Mouse (Mus musculus) kidney, embryonic 16.5 days (tissue): ENCODE data around the gene Myh7. TPM values are rescaled to one million over a fixed set of nuclear protein-coding genes. Genes with fewer than 3 reads are reported as not detected.

Experiments used
- ATAC-seq: fragments of 200-750 bp; cut with Nextera tagmentation; 2 replicates; pipeline ENCODE4 v1.8.0; 2017; ENCODE audit warnings: moderate TSS enrichment; ENCODE audit not compliant: low FRiP score, low TSS enrichment
- H3K27ac ChIP-seq: fragments of 300-500 bp; sonication (generic); 2 replicates; pipeline ENCODE4 v1.5.1; 2014; ENCODE audit warnings: low read length
- H3K27me3 ChIP-seq: fragments of 300-500 bp; sonication (generic); 2 replicates; pipeline ENCODE4 v1.6.1; 2014; ENCODE audit warnings: low read length, control low read depth, mixed read lengths; ENCODE audit not compliant: insufficient read depth
- H3K36me3 ChIP-seq: fragments of 300-500 bp; sonication (generic); 2 replicates; pipeline ENCODE4 v1.6.1; 2014; ENCODE audit warnings: low read length, control low read depth, mixed read lengths; ENCODE audit not compliant: insufficient read depth
- H3K4me1 ChIP-seq: fragments of 300-500 bp; sonication (generic); 2 replicates; pipeline ENCODE4 v1.6.1; 2014; ENCODE audit warnings: low read length, control low read depth, mixed read lengths; ENCODE audit not compliant: insufficient read depth
- H3K4me2 ChIP-seq: fragments of 300-500 bp; sonication (generic); replicated peaks from 2 replicates; pipeline ENCODE4 v1.6.1; 2014; ENCODE audit warnings: low read depth, low read length
- H3K4me3 ChIP-seq: fragments of 300-500 bp; sonication (generic); 2 replicates; pipeline ENCODE4 v1.5.1; 2014; ENCODE audit warnings: mild to moderate bottlenecking, low read length
- H3K9ac ChIP-seq: fragments of 300-500 bp; sonication (generic); replicated peaks from 2 replicates; pipeline ENCODE4 v1.6.1; 2014; ENCODE audit warnings: low read length
- H3K9me3 ChIP-seq: fragments of 300-500 bp; sonication (generic); 2 replicates; pipeline ENCODE4 v1.6.1; 2016; ENCODE audit warnings: low read length, control low read depth
- WGBS: fragments of 180-500 bp; shearing (Covaris S2); extraction: QIAGEN DNeasy Blood & Tissue Kit; methylation state at CpG from one replicate; pipeline ENCODE4 v1.1.7; 2014; 5-methylcytosine and 5-hydroxymethylcytosine counted together
- microRNA counts: library from miRNA; unstranded; fragments of <30 nt; microRNA quantifications from one replicate; lab custom pipeline; 2016
- microRNA-seq: library from miRNA; unstranded; fragments of <30 nt; microRNA quantifications from one replicate; pipeline ENCODE4, GENCODE M21; 2016
- polyA plus RNA-seq: library from polyadenylated mRNA; unstranded; fragments of >200 nt; fragmentation: Nextera tagmentation; extraction: Ambion mirVana; gene quantifications from 2 replicates; pipeline ENCODE4 v1.2.1, GENCODE M21; 2015

Gene Myh7
- polyA plus RNA-seq, 1 experiment from 2014 or later: 5.0 TPM

DNA sequence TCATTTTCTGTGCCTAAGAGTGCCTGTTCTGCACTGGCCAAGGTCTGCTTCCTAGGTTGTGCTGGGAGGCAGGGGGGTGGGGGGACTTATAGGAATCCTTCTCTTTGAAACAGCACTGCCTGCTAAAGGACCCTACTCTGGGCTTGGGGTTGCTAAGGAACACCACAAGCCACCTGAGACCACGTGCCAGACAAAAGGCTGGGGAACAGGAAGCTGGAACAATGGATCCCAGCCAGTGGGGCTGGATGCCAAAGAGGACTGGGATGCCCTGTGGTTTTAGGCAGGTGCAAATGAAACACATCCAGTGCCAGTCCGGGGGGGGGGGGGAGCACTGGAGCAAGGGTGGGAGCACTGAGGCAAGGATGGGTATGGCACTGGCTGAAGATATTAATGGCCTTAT lies 64.0 kb downstream of the Myh7 start:
- 37% methylated on average over 2 of the region's 2 CpGs for WGBS
- ATAC-seq: no peak
- Histone ChIP-seq H3K27ac (no peak overlapping the region), H3K9me3 (no peaks in the 10 kb centered on the region), H3K9ac (no peak overlapping the region), H3K4me3 (no peak overlapping the region), H3K27me3 (0 out of 2 replicates have a peak, but pooled peaks cover 2% of the 10 kb centered on the region), H3K36me3 (no peaks in the 10 kb centered on the region), H3K4me1 (peaks cover 23% of the 10 kb centered on the region), H3K4me2 (no peak overlapping the region)

DNA sequence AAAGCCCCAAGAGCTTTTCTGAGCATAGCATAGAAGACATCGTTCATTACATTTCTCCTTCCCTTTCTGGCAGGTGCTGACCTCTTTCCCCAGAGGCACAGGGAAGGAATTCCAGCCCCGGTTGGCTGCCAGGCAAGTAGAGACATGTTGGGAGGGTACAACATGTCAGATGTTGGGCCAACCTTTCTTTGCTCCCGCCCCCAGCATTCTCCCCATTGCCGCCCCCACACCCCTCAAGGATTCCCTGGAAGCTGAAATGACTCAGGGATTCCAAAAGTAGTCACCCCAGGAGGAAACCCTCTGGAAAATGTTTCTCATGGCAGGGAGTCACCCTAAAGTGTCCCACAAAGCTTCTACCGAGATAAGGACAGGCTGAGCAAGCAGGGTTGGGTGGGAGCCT lies 64.6 kb downstream of the Myh7 start:
- Histone ChIP-seq H3K9ac (no peak overlapping the region), H3K4me3 (no peak overlapping the region), H3K4me1 (peaks cover 26% of the 10 kb centered on the region), H3K9me3 (no peaks in the 10 kb centered on the region), H3K27ac (no peak overlapping the region), H3K36me3 (no peaks in the 10 kb centered on the region), H3K4me2 (no peak overlapping the region), H3K27me3 (0 out of 2 replicates have a peak, but pooled peaks cover 2% of the 10 kb centered on the region)
- ATAC-seq: no peak
- WGBS: 66% methylated on average over 5 of the region's 5 CpGs

DNA sequence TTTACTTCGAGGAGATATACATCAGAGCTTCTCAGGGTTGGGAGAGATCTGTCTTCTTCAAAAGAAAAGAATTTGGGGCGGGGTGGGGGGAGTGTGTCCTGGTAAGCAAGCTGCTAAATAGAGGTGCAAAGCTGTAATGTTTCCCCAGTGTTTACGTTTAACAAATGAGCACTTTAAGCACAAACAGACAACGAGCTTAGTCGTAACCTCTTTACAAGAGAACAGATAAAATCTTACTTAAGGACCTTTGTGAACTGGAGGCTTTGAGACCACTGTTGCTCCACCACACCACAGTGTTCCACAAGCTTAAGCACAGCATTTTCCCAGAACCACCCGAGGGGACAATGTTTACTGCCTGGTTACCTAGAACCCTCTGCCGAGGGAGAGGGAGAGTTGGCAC lies 67.1 kb downstream of the Myh7 start:
- Histone ChIP-seq H3K27me3 (0 out of 2 replicates have a peak, but pooled peaks cover 2% of the 10 kb centered on the region), H3K27ac (peak overlapping the region; percentile 99), H3K9me3 (no peaks in the 10 kb centered on the region), H3K4me2 (peak overlapping the region; percentile 81), H3K4me1 (peaks cover 32% of the 10 kb centered on the region), H3K4me3 (peak overlapping the region; percentile 55), H3K9ac (peak overlapping the region; percentile 82), H3K36me3 (no peaks in the 10 kb centered on the region)
- no peak for ATAC-seq
- WGBS: 10% methylated on average over 7 of the region's 7 CpGs

- Histone ChIP-seq H3K9ac (peak overlapping the region; percentile 82), H3K4me2 (peak overlapping the region; percentile 81), H3K27me3 (0 out of 2 replicates have a peak, but pooled peaks cover 2% of the 10 kb centered on the region), H3K9me3 (peaks cover 5% of the 10 kb centered on the region; the same call in 1 of the 2 replicates), H3K27ac (peak overlapping the region; percentile 99), H3K4me3 (peak overlapping the region; percentile 55), H3K4me1 (peaks cover 32% of the 10 kb centered on the region), H3K36me3 (peaks cover 6% of the 10 kb centered on the region; the same call in 1 of the 2 replicates)
- under 1% methylated on average over 44 of the region's 58 CpGs for WGBS
- ATAC-seq: peak; percentile 87
These were observed 67.8 kb downstream of the Myh7 start for GRCm38 (mm10) chr14:54926401-54927158.

DNA sequence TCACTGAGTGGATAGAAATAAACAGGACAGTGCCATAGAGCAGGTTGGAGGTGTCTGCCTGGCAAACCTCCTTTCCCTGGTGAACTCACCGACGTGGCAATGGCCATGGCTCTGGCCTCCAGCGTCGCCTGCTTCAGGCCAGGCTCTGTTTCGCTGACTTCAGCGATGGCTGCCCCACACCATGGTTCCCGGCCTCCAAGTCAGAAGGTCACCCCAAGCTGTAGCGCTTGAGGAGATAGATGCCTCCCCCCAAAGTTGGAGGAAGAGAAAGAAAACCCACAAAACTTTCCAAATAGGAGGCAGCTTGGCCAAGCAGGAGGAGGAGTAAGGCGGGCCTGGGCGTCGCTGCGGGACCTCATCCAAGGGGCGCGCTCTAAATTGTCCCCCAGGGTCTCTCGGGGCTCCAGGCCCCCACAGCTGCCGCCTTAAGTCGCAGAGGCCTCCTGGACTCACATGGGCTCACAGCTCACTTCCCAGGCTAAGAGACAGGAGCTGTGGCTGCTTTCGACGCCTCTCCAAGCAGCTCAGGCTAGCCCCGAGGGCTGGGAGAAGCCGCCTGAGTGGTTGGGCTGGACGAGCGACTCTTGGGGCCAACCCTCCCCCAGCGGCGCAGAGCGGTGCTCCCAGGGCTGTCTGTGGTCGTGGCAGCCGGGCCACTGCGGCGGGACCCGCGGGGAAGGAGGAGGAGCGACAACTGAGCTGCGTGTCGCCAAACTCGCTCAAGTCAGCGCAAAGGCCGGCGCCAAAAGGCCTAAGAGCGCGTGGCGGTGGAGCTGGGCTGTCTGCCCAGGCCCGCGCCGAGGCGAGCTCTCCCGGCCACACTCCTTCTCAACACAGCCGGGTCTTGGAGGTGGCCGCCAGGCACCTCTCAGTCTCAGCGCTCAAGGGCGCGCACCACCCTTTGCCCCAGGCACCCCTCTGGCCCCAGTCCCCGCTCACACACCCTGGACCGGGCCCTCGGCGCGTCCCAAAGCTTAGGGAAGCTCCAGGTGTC lies 68.8 kb downstream of the Myh7 start, which contains the start of gene Efs:
Efs (minus strand) TSS at position 778 of the 994 bp plus-strand sequence.
- Histone ChIP-seq H3K27me3 (0 out of 2 replicates have a peak, but pooled peaks cover 2% of the 10 kb centered on the region), H3K4me2 (peak within 1 kb of the TSS; percentile 81), H3K4me1 (peaks cover 36% of the 10 kb centered on the region), H3K36me3 (peaks cover 15% of the 10 kb centered on the region; the same call in 1 of the 2 replicates), H3K27ac (peak within 1 kb of the TSS; percentile 99), H3K9ac (peak within 1 kb of the TSS; percentile 82), H3K9me3 (peaks cover 13% of the 10 kb centered on the region), H3K4me3 (peak within 1 kb of the TSS; percentile 55)
- ATAC-seq: peak; percentile 72
- WGBS: 2% methylated on average over 57 of the region's 57 CpGs

DNA sequence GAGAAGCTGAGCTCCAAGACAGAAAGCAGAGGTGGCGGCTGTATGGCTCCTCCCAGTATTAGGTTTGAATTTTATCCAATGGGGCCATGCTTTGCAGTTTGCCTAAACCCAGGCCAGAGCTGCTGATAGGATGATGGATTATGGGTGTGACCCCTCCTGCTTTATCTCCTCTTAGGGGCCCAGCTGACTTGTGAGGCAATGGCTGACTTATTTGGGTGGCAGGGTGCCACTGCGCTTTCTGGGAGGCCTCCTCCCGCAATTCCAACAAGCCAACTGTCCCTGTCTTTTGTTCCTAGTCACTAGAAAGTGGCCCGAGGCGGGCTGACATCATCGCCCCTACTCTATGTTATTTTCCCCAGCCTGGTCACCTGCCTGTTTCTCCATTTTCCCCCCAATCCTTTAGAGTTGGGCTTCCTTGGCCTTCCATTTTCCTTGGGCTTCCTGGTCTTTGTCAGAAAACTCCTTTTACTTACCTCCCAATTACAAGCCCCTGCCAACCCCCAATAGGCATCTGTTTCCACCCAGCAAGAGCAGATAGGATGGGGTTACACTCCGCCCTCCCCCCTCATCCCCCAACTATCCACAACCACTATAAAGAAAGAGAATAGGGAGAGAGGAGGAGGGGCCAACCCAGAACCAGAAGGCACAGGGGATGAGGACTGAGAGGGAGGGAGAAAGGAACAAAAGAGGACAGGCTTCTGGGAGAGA lies 69.6 kb downstream of the Myh7 start:
- Histone ChIP-seq H3K27me3 (0 out of 2 replicates have a peak, but pooled peaks cover 2% of the 10 kb centered on the region), H3K4me2 (peak overlapping the region; percentile 81), H3K36me3 (peaks cover 22% of the 10 kb centered on the region; the same call in 1 of the 2 replicates), H3K27ac (peak overlapping the region; percentile 99), H3K9me3 (peaks cover 13% of the 10 kb centered on the region), H3K9ac (peak overlapping the region; percentile 82), H3K4me1 (peaks cover 35% of the 10 kb centered on the region), H3K4me3 (peak overlapping the region; percentile 55)
- WGBS: 16% methylated on average over 7 of the region's 7 CpGs
- ATAC-seq: peak; percentile 63

MicroRNA genes within 50 kb of the gene (microRNA counts, 519-probe panel; counts per million panel counts)
- microRNA mmu-miR-208a (lab: Ali Mortazavi, UCI) (2,009 counts per million, percentile 52 among the panel's probes with 10 or more counts), microRNA mmu-miR-208b (lab: Ali Mortazavi, UCI) (104 counts per million, percentile 35 among the panel's probes with 10 or more counts)

Small RNA genes within 50 kb of the gene (microRNA-seq; reads per million reads assigned to microRNA genes)
- gene Mir208a (4.3 reads per million, percentile 19 among the genes with 10 or more reads in this experiment), gene Mir208b (27.0 reads per million, percentile 41 among the genes with 10 or more reads in this experiment)

Other genes starting within 250 kb of the Myh7 start
- 21.0 and 24.6 TPM in 2 replicates for gene Slc7a8, start 212.7 kb downstream of the Myh7 start, polyA plus RNA-seq
- 0.16 and 0.59 TPM in 2 replicates for gene Rnf212b, start 180.5 kb downstream of the Myh7 start, polyA plus RNA-seq
- gene Homez, start 123.7 kb downstream of the Myh7 start, polyA plus RNA-seq: 18.0 and 19.9 TPM in 2 replicates
- 1.6 and 1.7 TPM in 2 replicates for gene Ppp1r3e, start 117.1 kb downstream of the Myh7 start, polyA plus RNA-seq
- gene Bcl2l2, start 111.2 kb downstream of the Myh7 start, polyA plus RNA-seq: 5.0 and 5.1 TPM in 2 replicates
- 0.16 and 0.45 TPM in 2 replicates for gene Gm20521, start 111.2 kb downstream of the Myh7 start, polyA plus RNA-seq
- gene Pabpn1, start 102.1 kb downstream of the Myh7 start, polyA plus RNA-seq: 135 and 141 TPM in 2 replicates
- gene Slc22a17, start 81.5 kb downstream of the Myh7 start, polyA plus RNA-seq: 45.9 and 55.1 TPM in 2 replicates
- gene Efs, start 68.5 kb downstream of the Myh7 start, polyA plus RNA-seq: 30.0 and 33.0 TPM in 2 replicates
- gene Il25, start 61.9 kb downstream of the Myh7 start, polyA plus RNA-seq: 0.17 TPM in 1 of 2 replicates, not detected in the other
- 1.5 and 2.1 TPM in 2 replicates for gene Cmtm5, start 58.4 kb downstream of the Myh7 start, polyA plus RNA-seq
- gene Myh6, start 27.7 kb downstream of the Myh7 start, polyA plus RNA-seq: 1.1 and 1.4 TPM in 2 replicates
- not detected in 2 replicates for gene Gm17428, start 17.7 kb downstream of the Myh7 start, polyA plus RNA-seq
- gene Ngdn, start 20.8 kb upstream of the Myh7 start, polyA plus RNA-seq: 87.0 and 88.8 TPM in 2 replicates
- gene Zfhx2, start 97.7 kb upstream of the Myh7 start, polyA plus RNA-seq: 4.3 and 6.0 TPM in 2 replicates
- gene Thtpa, start 100.2 kb upstream of the Myh7 start, polyA plus RNA-seq: 27.1 and 28.9 TPM in 2 replicates
- 23.2 and 23.3 TPM in 2 replicates for gene Ap1g2, start 112.0 kb upstream of the Myh7 start, polyA plus RNA-seq
- gene Jph4, start 122.3 kb upstream of the Myh7 start, polyA plus RNA-seq: 0.45 and 0.51 TPM in 2 replicates
- gene Dhrs2, start 227.4 kb upstream of the Myh7 start, polyA plus RNA-seq: 0.29 and 0.42 TPM in 2 replicates